Mouse (Mus musculus): ENCODE measurements around the gene Lbx1.

The Lbx1 gene

DNA sequence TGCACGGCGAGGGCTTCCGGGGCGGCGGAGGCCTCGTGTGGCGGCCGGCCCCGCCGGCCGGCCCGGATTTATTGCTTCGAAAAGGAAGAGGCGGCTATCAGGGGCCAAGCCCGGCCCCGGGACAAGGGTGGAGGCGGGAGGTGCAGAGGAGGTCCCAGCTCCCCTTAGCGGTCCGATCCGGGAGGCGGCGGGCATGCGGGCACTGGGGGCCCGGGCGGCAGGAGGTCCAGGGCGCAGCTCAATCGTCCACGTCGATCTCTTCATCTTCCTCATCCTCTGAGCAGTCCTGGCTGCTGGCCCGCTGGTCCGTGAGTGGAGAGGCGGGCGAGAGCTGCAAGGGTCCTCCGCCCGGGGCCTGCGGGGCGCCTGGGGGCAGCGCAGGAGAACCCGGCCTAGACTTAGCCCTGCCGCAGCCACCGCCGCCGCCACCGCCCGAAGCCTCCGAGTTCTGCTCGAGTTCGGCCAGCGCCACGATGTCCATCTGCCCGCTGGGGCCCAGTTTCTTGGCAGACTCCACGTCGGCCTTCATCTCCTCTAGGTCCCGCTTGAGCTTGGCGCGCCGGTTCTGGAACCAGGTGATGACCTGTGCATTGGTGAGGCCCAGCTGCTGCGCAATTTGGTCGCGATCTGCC lies 2.0 kb downstream of the Lbx1 start:
- DNase-seq = peak in 1 of 2 experiments; percentile 26

DNA sequence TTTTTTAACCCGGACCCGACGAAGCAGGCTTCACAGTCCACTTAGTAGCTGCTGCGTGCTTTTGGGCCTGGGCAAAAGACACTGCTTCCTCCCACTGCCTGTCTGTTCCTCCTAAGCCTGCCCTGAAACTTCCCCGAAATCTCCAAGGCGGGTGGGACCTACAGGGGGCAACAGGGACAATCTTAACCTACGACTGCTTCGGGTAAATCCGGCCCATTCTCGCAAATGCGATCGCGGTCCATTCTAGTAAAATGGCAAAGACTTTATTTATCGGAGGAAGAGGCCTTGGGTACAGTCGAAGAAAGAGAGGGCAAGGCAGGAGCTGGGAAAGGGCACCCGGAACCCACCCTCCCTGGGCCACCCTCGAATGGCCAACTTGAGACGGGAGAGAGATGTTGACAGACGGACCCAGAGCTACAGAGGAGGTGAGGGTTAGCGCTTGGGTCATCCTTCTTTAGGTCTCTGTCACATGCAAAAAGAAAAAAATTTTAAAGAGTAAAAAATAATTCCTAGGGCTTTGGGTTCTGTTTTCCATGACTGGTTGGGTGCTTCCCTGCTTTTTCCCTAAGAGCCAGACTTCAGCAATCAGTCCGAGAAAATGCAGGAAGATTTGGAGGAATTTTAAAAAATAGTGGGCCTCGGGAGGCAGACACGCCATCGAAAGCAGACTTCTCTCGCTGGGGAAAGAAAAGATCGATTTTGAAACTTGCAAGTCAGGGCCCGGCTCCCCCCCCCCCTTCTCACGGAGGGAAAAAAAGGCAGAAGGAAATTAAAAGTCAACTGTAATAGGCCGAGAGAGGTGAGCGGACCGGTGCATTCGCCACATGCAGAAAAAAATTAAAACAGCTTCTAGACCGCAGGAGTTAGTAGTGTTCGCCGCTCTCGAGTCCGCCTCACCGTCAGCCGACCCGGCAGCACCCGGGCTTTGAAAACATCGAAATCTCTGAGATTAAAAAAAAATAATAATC lies 2.9 kb downstream of the Lbx1 start:
- DNase-seq = peak in 1 of 2 experiments; percentile 38

DNA sequence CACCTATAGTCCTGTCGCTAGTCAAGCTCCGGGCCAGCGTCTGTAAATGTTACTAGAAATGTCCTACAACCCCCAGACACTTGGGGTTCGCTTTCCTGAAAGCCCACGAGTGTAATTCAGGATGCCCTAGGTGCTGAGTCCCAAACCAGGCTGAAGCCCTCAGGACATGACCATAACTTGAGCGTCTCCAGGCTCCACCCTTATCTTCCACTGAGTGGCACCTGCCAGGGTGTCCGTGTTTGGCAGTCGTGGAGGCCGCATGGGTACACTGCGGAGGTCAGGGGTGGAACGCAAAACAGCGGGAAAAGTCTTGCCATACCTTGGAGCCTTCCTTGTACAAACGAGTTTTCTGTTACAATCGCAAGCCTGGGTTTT lies 3.6 kb downstream of the Lbx1 start:
- peak in 1 of 2 experiments; percentile 29 for DNase-seq

DNA sequence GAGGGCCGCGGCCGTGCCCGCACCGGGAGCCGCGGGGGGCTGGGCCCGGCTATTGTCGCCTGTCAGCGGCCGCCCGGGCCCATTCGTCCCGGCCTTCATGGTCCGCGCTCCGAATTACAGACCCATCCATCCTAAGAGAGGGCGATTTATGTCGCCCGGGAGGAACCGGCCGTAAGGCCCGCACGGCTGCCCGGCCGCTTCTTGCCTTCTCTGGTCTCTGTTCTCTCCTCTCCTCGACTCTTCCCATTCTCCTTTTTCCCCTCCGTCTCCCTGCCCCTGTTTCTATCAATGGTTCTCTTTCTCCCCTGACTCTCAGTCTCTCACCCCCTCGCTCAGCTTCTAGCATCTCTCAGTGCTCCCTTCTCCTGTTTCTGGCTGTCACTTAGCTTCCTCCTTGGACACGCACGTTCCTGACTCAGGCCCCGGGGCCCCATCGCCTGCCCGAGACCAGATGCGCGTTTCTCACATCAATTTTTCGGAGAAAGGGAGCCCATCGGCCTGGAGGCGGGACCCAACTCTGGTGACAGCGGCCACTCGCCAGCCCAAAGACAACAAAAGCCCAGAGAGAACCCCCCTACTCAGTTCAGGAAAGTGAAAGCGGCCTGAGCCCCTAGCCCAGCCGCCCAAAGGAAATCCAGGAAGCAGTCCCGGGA lies 4.1 kb downstream of the Lbx1 start:
- peak in 1 of 2 experiments; percentile 32 for DNase-seq

- no peak for DNase-seq
These were observed 4.7 kb downstream of the Lbx1 start for GRCm38 (mm10) chr19:45230848-45231382.

DNA sequence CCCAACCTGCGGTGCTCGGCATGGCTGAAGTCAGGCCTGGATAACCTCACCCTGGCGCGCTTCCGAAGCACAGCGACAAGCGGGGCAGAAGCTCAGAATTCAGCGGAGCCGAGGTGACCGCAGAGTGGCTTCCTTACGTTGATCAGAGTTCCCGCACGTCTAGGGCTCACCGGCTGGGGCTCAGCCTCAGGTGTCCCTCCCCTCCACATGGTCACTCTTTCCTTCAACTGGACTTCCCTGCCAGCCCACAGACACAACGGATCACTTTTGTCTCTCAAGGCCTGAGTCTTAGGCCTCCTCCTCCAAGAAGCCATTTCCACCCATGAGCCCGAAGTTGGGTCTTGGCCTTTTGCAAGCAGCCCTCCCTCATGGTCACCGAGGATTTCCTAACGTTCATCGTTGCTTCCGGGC lies 5.4 kb downstream of the Lbx1 start:
- DNase-seq = no peak

DNA sequence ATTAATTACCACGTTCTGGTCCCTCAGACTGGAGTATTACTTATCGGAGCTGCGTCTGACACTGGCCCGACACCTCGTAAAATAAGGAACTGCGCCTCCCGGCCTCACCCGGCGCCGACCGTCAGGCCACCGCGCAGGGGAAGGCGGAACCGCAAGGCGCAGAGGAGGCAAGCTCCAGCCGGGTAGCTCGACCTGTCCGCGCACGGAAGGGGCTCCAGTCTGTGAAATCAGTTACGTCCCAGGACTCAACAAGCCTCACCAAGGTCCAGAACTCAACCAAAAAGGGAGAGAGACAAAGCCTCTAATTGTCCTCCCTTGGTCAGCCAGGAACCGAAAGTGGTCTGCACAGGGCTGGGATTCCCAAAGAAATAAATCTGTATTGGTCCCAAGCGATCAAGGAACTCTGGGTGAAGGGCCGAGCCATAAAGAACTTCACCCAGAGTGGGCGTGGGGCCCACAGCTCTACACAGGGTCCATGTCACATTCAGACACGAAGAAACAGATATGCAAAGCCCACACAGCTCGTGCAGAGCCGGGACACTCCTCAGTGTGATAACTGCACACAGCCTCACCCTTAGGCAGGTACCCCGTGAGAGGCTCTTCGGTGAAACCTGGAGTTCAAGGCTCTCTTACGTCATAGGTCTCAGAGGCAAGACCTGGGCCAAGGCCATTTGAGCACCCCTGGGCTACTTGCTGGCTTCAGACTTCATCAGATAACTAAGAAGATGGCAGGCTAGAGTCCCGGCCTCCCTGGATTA lies 6.1 kb downstream of the Lbx1 start:
- no peak for DNase-seq

DNA sequence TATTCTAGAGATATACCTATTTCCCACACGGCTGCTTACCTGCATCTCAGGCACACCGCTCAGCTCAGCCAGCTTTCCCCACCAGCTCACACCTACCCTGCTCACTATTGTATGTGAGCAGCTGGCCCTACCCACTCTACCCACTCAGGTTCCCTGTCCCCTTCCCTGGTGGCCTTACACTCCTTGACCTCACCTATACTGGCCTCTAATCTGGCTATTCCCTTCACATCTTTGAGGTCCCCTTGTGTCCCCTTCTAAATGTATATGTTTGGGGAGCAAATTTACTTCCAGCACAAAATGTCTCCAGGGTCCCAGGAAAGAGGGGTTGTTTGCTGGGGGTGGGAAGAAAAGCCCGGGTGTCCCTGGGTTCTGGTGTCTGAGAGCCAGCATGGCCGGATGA lies 6.8 kb downstream of the Lbx1 start:
- no peak for DNase-seq

- no peak for DNase-seq
These were observed 7.5 kb downstream of the Lbx1 start for GRCm38 (mm10) chr19:45228097-45228496.

DNA sequence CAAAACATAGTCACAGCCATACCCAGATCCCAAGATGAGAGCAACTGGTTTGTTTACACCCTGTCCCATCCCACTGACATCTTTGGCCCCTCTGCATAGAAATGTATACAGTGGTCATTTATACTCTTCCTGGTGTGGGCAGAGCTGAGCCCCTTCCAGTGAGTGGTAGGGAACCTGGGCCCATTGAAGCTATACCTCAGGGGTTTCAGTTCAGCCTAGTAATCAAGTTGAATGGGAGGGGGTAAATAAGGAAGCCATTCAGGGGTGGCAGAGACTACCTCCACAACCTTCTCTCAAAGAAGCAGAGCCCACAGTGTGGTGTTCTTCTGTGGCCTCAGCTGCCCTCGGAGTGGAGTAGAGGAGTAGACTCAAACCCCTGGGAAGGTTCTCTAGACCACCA lies 7.9 kb downstream of the Lbx1 start:
- DNase-seq = no peak

GRCm38 (mm10) chr19:45227049-45227448 lies 8.6 kb downstream of the Lbx1 start:
- DNase-seq = no peak

DNA sequence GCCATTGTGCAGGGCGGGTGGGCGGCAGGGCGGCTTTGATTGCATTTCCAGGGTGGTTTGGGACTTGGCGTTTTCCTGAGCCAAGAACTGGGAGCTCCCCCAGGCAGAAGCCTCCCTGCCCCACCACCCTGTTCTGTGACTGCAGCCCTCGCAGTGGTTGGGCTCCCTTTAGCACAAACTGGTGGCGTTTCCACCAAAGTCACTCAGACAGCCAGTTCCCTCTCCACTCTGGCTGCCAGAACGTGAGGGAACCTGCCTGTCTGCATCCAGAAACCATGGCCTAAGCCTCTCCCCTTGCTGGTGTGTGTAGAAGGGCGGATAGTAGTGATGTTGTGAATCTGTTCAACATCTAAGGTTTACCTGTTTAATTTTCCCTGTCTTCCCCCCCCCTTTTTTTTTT lies 9.4 kb downstream of the Lbx1 start:
- DNase-seq = no peak

- DNase-seq = no peak
These were observed 10.5 kb downstream of the Lbx1 start for GRCm38 (mm10) chr19:45225130-45225529.

- no peak for DNase-seq
These were observed 11.4 kb downstream of the Lbx1 start for GRCm38 (mm10) chr19:45224286-45224559.

DNA sequence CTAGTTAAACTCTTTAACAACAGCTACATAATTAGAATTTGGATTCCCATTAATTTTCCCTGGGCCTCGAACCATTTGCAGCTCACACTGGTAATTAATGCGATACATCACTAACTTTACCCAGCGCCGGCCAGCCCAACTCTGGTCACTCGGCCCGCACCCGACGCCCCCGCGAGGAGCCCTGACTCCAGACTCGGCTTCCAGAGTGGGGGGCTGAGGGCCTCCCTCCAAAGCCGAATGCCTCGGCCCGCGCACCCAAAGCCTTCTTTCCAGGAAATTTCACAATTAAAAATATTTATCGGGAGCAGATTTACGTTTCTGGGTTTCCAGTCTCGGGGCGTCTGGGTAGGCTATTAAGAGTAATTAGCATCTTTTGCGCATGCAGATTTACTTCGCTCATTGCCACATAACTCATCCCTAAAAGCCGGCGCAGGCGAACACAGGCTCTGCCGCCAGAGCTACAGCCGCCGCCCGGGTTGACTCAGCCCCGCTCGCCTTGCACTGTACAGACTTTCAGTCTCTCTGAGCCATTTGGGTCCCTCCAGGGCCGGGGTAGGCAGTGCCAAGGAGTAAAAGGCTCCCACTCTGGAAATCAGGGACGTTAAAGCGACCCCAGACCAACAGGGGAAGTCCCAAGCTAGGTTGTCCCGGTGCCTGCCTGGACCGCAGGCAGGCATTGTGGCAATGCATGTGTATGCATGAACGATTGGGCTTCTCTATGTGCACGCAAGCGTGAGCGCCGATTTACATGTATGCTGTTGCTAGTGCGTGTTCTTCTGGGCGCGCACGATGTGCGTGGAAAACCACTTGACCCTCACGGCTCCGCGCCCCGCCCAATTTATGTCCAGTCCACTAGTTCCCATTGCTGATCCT lies 12.0 kb downstream of the Lbx1 start:
- no peak for DNase-seq

DNA sequence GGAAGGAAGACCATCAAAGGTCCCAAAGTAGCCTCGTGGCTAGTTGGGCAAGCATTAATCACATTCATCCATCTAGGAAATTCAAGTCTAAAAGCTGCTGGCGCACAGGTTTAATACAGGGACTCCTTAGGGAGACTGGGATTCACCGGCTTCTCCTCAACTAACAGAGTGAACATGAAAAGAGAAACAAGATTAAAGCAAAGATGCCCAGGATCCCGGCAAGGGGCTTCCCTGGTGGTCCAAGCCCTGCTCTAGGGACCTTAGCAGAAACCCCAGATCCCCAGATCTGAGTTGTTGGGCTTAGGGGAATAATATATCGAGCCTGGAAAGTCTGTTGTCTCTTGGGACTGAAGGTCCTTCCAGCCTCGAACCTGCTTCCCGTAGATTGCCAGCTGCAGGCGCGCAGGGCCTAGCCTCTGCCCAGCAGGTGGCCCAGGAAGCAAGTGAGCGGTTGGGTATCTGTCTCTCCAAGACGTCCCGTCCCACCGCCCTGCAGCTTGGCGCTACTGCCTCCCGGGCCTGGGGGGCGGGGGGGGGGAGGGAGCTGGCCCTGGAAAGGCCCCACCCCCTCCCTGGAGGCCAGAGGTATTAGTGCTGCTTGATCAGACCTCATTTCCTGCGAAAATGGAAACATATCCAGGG lies 13.3 kb downstream of the Lbx1 start:
- no peak for DNase-seq

DNA sequence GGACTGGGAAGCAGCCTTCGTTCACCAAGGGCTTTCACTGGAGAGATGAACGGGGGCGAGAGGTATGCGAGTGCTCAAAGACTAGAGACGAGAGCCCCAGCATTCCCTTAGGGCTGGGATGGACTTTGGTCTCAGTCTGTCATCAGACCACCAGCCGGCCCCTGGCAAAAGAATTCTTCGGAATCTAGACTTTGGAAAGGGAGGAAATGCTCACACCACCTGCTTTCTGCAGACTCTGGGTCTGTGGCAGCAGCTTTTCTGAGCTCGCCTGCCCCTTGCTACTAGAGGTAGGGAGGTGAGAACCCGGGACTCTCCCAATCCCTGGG lies 14.2 kb downstream of the Lbx1 start:
- DNase-seq = no peak

GRCm38 (mm10) chr19:45220593-45221457 lies 14.8 kb downstream of the Lbx1 start:
- peak; percentile 78 for DNase-seq

- no peak for DNase-seq
These were observed 19.4 kb downstream of the Lbx1 start for GRCm38 (mm10) chr19:45216240-45216639.

- DNase-seq = no peak
These were observed 20.2 kb downstream of the Lbx1 start for GRCm38 (mm10) chr19:45215431-45215830.
